Mouse (Mus musculus) cerebellum, adult 2 months (tissue): ENCODE measurements at regions not wholly inside any gene's neighbourhood (a gene's known extent, or its start where the extent isn't known, plus 50 kb on each side); places are given as distances from the start of the nearest gene placed in this dataset.

Experiments
- DNase-seq, 2 experiments: peaks; one replicate each; pipeline ENCODE4 v3.0.0; 2021
- H3K27ac ChIP-seq: fragments of 200-500 bp; 2 replicates; pipeline ENCODE4 v1.5.1; 2012; ENCODE audit warnings: low read length, control low read depth, inconsistent platforms; ENCODE audit not compliant: insufficient read depth
- H3K27me3 ChIP-seq: fragments of 200-500 bp; 2 replicates; pipeline ENCODE4 v1.6.1; 2012; ENCODE audit warnings: inconsistent platforms, mild to moderate bottlenecking, low read length, moderate library complexity; ENCODE audit not compliant: control insufficient read depth, insufficient read depth
- H3K4me1 ChIP-seq: fragments of 200-500 bp; 2 replicates; pipeline ENCODE4 v1.6.1; 2011; ENCODE audit warnings: low read length; ENCODE audit not compliant: control insufficient read depth, insufficient read depth
- H3K4me3 ChIP-seq: fragments of 200-500 bp; replicated peaks from 2 replicates; pipeline ENCODE3; 2011; ENCODE audit warnings: mild to moderate bottlenecking, low read depth, low read length, control low read depth; ENCODE audit not compliant: insufficient read depth
- CTCF ChIP-seq: fragments of 200-500 bp; IDR thresholded peaks from 2 replicates; pipeline ENCODE4 v1.5.1; 2011; ENCODE audit warnings: low read depth, mild to moderate bottlenecking, control low read depth, low read length, moderate library complexity, borderline replicate concordance; ENCODE audit not compliant: insufficient read depth
- POLR2A ChIP-seq: fragments of 200-500 bp; IDR thresholded peaks from 2 replicates; pipeline ENCODE4 v1.6.1; 2011; ENCODE audit warnings: low read length, control low read depth, borderline replicate concordance; ENCODE audit not compliant: insufficient read depth
- WGBS: fragments of 180-500 bp; shearing (Covaris S2); methylation state at CpG from one replicate; pipeline ENCODE4 v1.1.7; 2018; 5-methylcytosine and 5-hydroxymethylcytosine counted together

- Histone ChIP-seq H3K4me1 (no peaks in the 10 kb centered on the region), H3K27me3 (no peaks in the 10 kb centered on the region), H3K27ac (no peak overlapping the region), H3K4me3 (no peak overlapping the region)
- DNase-seq: no peak
- TF ChIP-seq POLR2A (no peak), CTCF (no peak)
- WGBS: 84% methylated on average over 6 of the region's 6 CpGs
Observed at GRCm38 (mm10) chr3:34757130-34757529, 106.9 kb downstream of the Sox2 start.

GRCm38 (mm10) chr3:34757813-34758510 is 107.8 kb downstream of the Sox2 start:
- WGBS: 40% methylated on average over 13 of the region's 13 CpGs
- Histone ChIP-seq H3K27me3 (no peaks in the 10 kb centered on the region), H3K4me3 (no peak overlapping the region), H3K27ac (no peak overlapping the region), H3K4me1 (no peaks in the 10 kb centered on the region)
- no peak for DNase-seq
- TF ChIP-seq POLR2A (no peak), CTCF (no peak)

GRCm38 (mm10) chr3:34759942-34760640 is 109.9 kb downstream of the Sox2 start:
- WGBS: 78% methylated on average over 19 of the region's 19 CpGs
- H3K4me1 ChIP-seq: no peaks in the 10 kb centered on the region
- no peaks in the 10 kb centered on the region for H3K27me3 ChIP-seq
- no peak for DNase-seq
- no peak overlapping the region for H3K4me3 ChIP-seq
- H3K27ac ChIP-seq: no peak overlapping the region
- TF ChIP-seq POLR2A (no peak), CTCF (no peak)

GRCm38 (mm10) chr3:34761162-34761769 is 111.1 kb downstream of the Sox2 start:
- DNase-seq: no peak
- Histone ChIP-seq H3K27me3 (no peaks in the 10 kb centered on the region; the same call in 1 of the 2 replicates), H3K27ac (no peak overlapping the region), H3K4me1 (no peaks in the 10 kb centered on the region), H3K4me3 (no peak overlapping the region)
- 70% methylated on average over 7 of the region's 7 CpGs for WGBS
- TF ChIP-seq CTCF: no peak
- TF ChIP-seq POLR2A: no peak

GRCm38 (mm10) chr3:34761783-34762182 is 111.6 kb downstream of the Sox2 start:
- Histone ChIP-seq H3K27ac (no peak overlapping the region), H3K4me1 (no peaks in the 10 kb centered on the region), H3K27me3 (no peaks in the 10 kb centered on the region; the same call in 1 of the 2 replicates), H3K4me3 (no peak overlapping the region)
- DNase-seq: no peak
- 94% methylated on average over 4 of the region's 4 CpGs for WGBS
- TF ChIP-seq POLR2A (no peak), CTCF (no peak)

- Histone ChIP-seq H3K27me3 (no peaks in the 10 kb centered on the region; the same call in 1 of the 2 replicates), H3K4me3 (no peak overlapping the region), H3K4me1 (no peaks in the 10 kb centered on the region), H3K27ac (no peak overlapping the region)
- 54% methylated on average over 2 of the region's 2 CpGs for WGBS
- no peak for DNase-seq
- no peak for TF ChIP-seq POLR2A
- no peak for TF ChIP-seq CTCF
Observed at GRCm38 (mm10) chr3:34764559-34764958, 114.4 kb downstream of the Sox2 start.

GRCm38 (mm10) chr3:34765151-34765550 is 114.9 kb downstream of the Sox2 start:
- Histone ChIP-seq H3K4me1 (no peaks in the 10 kb centered on the region), H3K27ac (no peak overlapping the region)
- WGBS: 77% methylated on average over 6 of the region's 6 CpGs

GRCm38 (mm10) chr3:34769818-34770217 is 119.6 kb downstream of the Sox2 start:
- H3K4me3 ChIP-seq: no peak overlapping the region
- no peak for TF ChIP-seq CTCF
- TF ChIP-seq POLR2A: no peak
- WGBS: 23% methylated on average over 3 of the region's 3 CpGs
- no peaks in the 10 kb centered on the region; the same call in 1 of the 2 replicates for H3K27me3 ChIP-seq
- H3K4me1 ChIP-seq: 0 out of 2 replicates have a peak, but pooled peaks cover 4% of the 10 kb centered on the region
- no peak overlapping the region for H3K27ac ChIP-seq
- no peak for DNase-seq

More at GRCm38 (mm10) chr3:34765151-34765550, 114.9 kb downstream of the Sox2 start:
- DNase-seq: no peak
- Histone ChIP-seq H3K4me3 (no peak overlapping the region), H3K27me3 (no peaks in the 10 kb centered on the region; the same call in 1 of the 2 replicates)
- TF ChIP-seq CTCF: no peak
- TF ChIP-seq POLR2A: no peak
